Mouse (Mus musculus): Measurements from ENCODE around the gene Mrtfa. TPM values are rescaled to one million over a fixed set of nuclear protein-coding genes. Genes with fewer than 3 reads are reported as not detected.

The Mrtfa gene
- polyA plus RNA-seq, 1 experiment from 2014 or later, result 30.2 TPM

- Histone ChIP-seq H3K36me3 (no peaks in the 10 kb centered on the region), H3K4me3 (no peak overlapping the region), H3K27me3 (replicated peaks) (no peaks in the 10 kb centered on the region), H3K4me1 (peaks cover 13% of the 10 kb centered on the region), H3K4me2 (replicated peaks) (no peak overlapping the region), H3K9me3 (no peaks in the 10 kb centered on the region), H3K27ac (no peak overlapping the region), H3K9ac (no peak overlapping the region)
- no peak for ATAC-seq (ENCODE audit: low FRiP score, low read depth)
- 94% methylated on average over 8 of the region's 8 CpGs for WGBS
Observed at GRCm38 (mm10) chr15:81192858-81193257, 2.3 kb upstream of the Mrtfa start.

GRCm38 (mm10) chr15:81192316-81192715, 1.8 kb upstream of the Mrtfa start:
- Histone ChIP-seq H3K9me3 (no peaks in the 10 kb centered on the region), H3K27ac (no peak overlapping the region), H3K9ac (no peak overlapping the region), H3K36me3 (no peaks in the 10 kb centered on the region), H3K27me3 (replicated peaks) (no peaks in the 10 kb centered on the region), H3K4me1 (peaks cover 13% of the 10 kb centered on the region), H3K4me2 (replicated peaks) (no peak overlapping the region), H3K4me3 (no peak overlapping the region)
- ATAC-seq (ENCODE audit: low FRiP score, low read depth), result no peak
- WGBS, result 85% methylated on average over 5 of the region's 5 CpGs

- Histone ChIP-seq H3K27me3 (replicated peaks) (no peaks in the 10 kb centered on the region), H3K36me3 (no peaks in the 10 kb centered on the region), H3K27ac (no peak overlapping the region), H3K9me3 (no peaks in the 10 kb centered on the region), H3K4me3 (peak overlapping the region; percentile 39), H3K4me1 (peaks cover 13% of the 10 kb centered on the region), H3K9ac (peak overlapping the region; percentile 90), H3K4me2 (replicated peaks) (peak overlapping the region; percentile 81)
- WGBS, result 34% methylated on average over 9 of the region's 9 CpGs
- ATAC-seq (ENCODE audit: low FRiP score, low read depth), result no peak
Observed at GRCm38 (mm10) chr15:81191303-81191702, 746 bp upstream of the Mrtfa start.

- H3K4me2 ChIP-seq (replicated peaks), result peak overlapping the region; percentile 81
- peak overlapping the region; percentile 90 for H3K9ac ChIP-seq
- peaks cover 13% of the 10 kb centered on the region for H3K4me1 ChIP-seq
- H3K27ac ChIP-seq, result no peak overlapping the region
- H3K4me3 ChIP-seq, result peak overlapping the region; percentile 89
- ATAC-seq (ENCODE audit: low FRiP score, low read depth), result peak; percentile 80
- no peaks in the 10 kb centered on the region for H3K36me3 ChIP-seq
- under 1% methylated on average over 42 of the region's 46 CpGs for WGBS
- H3K9me3 ChIP-seq, result no peaks in the 10 kb centered on the region
- no peaks in the 10 kb centered on the region for H3K27me3 ChIP-seq (replicated peaks)
Observed at GRCm38 (mm10) chr15:81190011-81190629, 437 bp downstream of the Mrtfa start.

DNA sequence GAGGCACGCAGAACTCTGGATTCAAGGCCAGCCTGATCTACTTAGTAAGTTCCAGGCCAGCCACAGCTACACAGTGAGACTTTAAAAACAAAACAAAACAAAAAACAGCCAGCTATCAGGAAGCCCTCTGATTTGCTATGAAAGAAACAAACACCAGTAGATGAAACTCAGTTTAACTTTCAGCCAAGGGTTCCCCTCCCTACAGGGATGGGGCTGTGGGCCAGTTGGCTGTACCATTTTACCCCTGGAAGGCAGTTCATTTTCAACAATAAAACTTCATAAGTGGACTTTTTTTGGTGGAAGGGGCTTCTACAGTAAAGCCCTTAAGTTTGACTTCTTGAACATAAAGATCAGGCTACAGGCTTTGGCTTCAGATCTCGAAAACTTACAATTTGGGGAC, 1.5 kb downstream of the Mrtfa start:
- Histone ChIP-seq H3K9ac (no peak overlapping the region), H3K36me3 (no peaks in the 10 kb centered on the region), H3K4me3 (no peak overlapping the region), H3K27ac (no peak overlapping the region), H3K27me3 (replicated peaks) (no peaks in the 10 kb centered on the region), H3K9me3 (no peaks in the 10 kb centered on the region), H3K4me1 (peaks cover 13% of the 10 kb centered on the region), H3K4me2 (replicated peaks) (peak overlapping the region; percentile 81)
- ATAC-seq (ENCODE audit: low FRiP score, low read depth), result no peak
- 96% methylated on average over 2 of the region's 2 CpGs for WGBS

DNA sequence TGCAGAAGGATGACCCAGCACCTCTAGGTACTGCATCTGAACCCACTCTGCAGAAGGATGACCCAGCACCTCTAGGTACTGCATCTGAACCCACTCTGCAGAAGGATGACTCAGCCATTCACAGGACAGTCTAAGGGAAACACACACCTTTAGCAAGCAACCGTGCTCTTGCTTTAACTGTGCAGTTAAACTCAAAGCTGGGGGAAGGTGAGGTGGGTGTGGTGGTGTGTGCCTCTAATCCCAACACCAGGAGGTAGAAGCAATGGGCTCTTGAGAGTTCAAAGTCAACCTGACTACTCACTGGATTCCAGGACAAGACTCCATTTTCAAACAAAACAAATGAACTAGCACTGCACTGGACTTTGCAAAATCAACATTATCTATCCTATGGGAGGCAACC, 5.6 kb downstream of the Mrtfa start:
- WGBS, result 93% methylated on average over 1 of the region's 1 CpGs
- no peak overlapping the region for H3K9ac ChIP-seq
- no peaks in the 10 kb centered on the region for H3K9me3 ChIP-seq
- no peak overlapping the region for H3K27ac ChIP-seq
- H3K36me3 ChIP-seq, result no peaks in the 10 kb centered on the region
- H3K4me3 ChIP-seq, result no peak overlapping the region
- no peaks in the 10 kb centered on the region for H3K27me3 ChIP-seq (replicated peaks)
- ATAC-seq (ENCODE audit: low FRiP score, low read depth), result no peak
- peaks cover 13% of the 10 kb centered on the region for H3K4me1 ChIP-seq
- H3K4me2 ChIP-seq (replicated peaks), result no peak overlapping the region

- no peak overlapping the region for H3K27ac ChIP-seq
- no peaks in the 10 kb centered on the region for H3K4me1 ChIP-seq
- no peak for ATAC-seq (ENCODE audit: low FRiP score, low read depth)
- no peak overlapping the region for H3K4me2 ChIP-seq (replicated peaks)
- H3K36me3 ChIP-seq, result no peaks in the 10 kb centered on the region
- H3K4me3 ChIP-seq, result no peak overlapping the region
- H3K9me3 ChIP-seq, result no peaks in the 10 kb centered on the region
- no peak overlapping the region for H3K9ac ChIP-seq
- no peaks in the 10 kb centered on the region for H3K27me3 ChIP-seq (replicated peaks)
- WGBS, result 61% methylated on average over 2 of the region's 2 CpGs
Observed at GRCm38 (mm10) chr15:81181233-81181632, 9.3 kb downstream of the Mrtfa start.

GRCm38 (mm10) chr15:81179523-81179922, 11.0 kb downstream of the Mrtfa start:
- no peak overlapping the region for H3K4me2 ChIP-seq (replicated peaks)
- 90% methylated on average over 2 of the region's 2 CpGs for WGBS

GRCm38 (mm10) chr15:81178703-81179102, 11.9 kb downstream of the Mrtfa start:
- H3K27me3 ChIP-seq (replicated peaks), result no peaks in the 10 kb centered on the region

More at GRCm38 (mm10) chr15:81179523-81179922, 11.0 kb downstream of the Mrtfa start:
- H3K27me3 ChIP-seq (replicated peaks), result no peaks in the 10 kb centered on the region
- no peaks in the 10 kb centered on the region for H3K9me3 ChIP-seq
- no peak overlapping the region for H3K9ac ChIP-seq
- peaks cover 2% of the 10 kb centered on the region; the same call in 1 of the 2 replicates for H3K36me3 ChIP-seq
- H3K27ac ChIP-seq, result no peak overlapping the region
- no peaks in the 10 kb centered on the region for H3K4me1 ChIP-seq
- ATAC-seq (ENCODE audit: low FRiP score, low read depth), result no peak
- no peak overlapping the region for H3K4me3 ChIP-seq

GRCm38 (mm10) chr15:81177860-81178259, 12.7 kb downstream of the Mrtfa start:
- Histone ChIP-seq H3K9ac (no peak overlapping the region), H3K9me3 (no peaks in the 10 kb centered on the region), H3K4me1 (no peaks in the 10 kb centered on the region), H3K27ac (no peak overlapping the region), H3K4me2 (replicated peaks) (no peak overlapping the region), H3K4me3 (no peak overlapping the region), H3K36me3 (peaks cover 7% of the 10 kb centered on the region; the same call in 1 of the 2 replicates), H3K27me3 (replicated peaks) (no peaks in the 10 kb centered on the region)
- 94% methylated on average over 7 of the region's 7 CpGs for WGBS
- ATAC-seq (ENCODE audit: low FRiP score, low read depth), result no peak

More at GRCm38 (mm10) chr15:81178703-81179102, 11.9 kb downstream of the Mrtfa start:
- H3K9ac ChIP-seq, result no peak overlapping the region
- no peaks in the 10 kb centered on the region for H3K4me1 ChIP-seq
- peaks cover 7% of the 10 kb centered on the region; the same call in 1 of the 2 replicates for H3K36me3 ChIP-seq
- no peak overlapping the region for H3K4me3 ChIP-seq
- H3K9me3 ChIP-seq, result no peaks in the 10 kb centered on the region
- no peak overlapping the region for H3K4me2 ChIP-seq (replicated peaks)
- no peak overlapping the region for H3K27ac ChIP-seq
- WGBS, result 89% methylated on average over 11 of the region's 11 CpGs
- ATAC-seq (ENCODE audit: low FRiP score, low read depth), result no peak

DNA sequence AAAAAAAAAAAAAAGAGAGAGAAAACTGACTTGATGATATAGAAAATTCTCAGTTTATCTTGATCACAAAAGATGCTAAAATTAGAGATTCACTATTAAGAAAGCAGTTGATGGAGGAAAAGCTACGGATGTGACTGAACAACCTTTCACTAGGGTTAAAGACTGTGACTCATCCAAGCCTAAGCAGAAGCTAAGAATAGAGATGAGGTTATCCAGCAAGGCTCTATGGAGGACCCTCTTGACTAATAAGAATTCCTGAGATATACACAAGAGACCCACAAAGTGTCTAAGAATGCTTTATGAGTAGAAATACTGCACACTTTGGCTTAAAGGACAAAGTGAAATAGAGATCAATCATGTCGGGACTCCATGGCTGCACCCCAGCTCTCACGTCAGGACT, 14.9 kb downstream of the Mrtfa start:
- Histone ChIP-seq H3K36me3 (peaks cover 7% of the 10 kb centered on the region; the same call in 1 of the 2 replicates), H3K27ac (no peak overlapping the region), H3K9me3 (no peaks in the 10 kb centered on the region), H3K27me3 (replicated peaks) (no peaks in the 10 kb centered on the region), H3K4me1 (no peaks in the 10 kb centered on the region), H3K4me3 (no peak overlapping the region), H3K4me2 (replicated peaks) (no peak overlapping the region), H3K9ac (no peak overlapping the region)
- WGBS, result 85% methylated on average over 3 of the region's 3 CpGs
- no peak for ATAC-seq (ENCODE audit: low FRiP score, low read depth)

DNA sequence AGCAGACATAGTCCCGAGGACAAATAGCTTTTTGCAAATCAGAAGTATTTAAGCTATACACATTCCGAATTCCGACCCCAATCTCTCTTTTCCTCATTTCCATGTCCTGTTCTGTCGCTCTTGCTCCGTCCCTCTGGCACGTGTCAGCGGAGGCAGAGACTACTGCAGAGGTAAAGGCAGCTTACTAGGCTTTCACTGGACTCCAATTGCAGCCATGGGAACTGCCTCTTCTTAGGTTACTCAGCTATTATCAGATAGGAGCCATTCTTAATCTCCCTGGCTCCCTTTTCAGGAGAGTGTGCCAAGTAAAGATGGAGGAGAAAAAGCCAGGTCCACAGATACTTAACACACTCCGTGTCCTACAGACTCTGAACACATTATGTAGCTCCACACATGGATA, 18.3 kb downstream of the Mrtfa start:
- H3K27ac ChIP-seq, result no peak overlapping the region
- no peak for ATAC-seq (ENCODE audit: low FRiP score, low read depth)
- H3K4me2 ChIP-seq (replicated peaks), result no peak overlapping the region
- 92% methylated on average over 8 of the region's 8 CpGs for WGBS
- H3K27me3 ChIP-seq (replicated peaks), result no peaks in the 10 kb centered on the region
- H3K4me3 ChIP-seq, result no peak overlapping the region
- H3K9me3 ChIP-seq, result no peaks in the 10 kb centered on the region
- H3K9ac ChIP-seq, result no peak overlapping the region
- peaks cover 7% of the 10 kb centered on the region; the same call in 1 of the 2 replicates for H3K36me3 ChIP-seq
- no peaks in the 10 kb centered on the region for H3K4me1 ChIP-seq

DNA sequence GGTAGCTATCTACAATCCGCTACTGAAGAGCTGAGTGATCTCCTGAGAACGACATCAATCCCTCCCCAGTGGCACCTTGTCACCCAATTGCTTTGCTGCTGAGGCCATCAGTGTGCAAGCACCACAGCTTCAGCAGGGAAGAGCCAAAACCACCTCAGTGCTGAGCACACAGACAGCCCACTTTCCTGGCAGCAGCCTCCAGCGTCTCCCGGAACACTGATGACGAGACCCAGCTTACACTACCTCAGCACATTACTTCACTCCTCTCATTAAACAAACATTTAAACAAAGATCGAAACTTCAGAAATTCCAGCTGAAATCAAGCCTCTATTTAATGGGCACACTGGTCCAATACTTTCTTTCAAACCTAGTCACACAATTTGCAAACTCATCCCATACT, 21.8 kb downstream of the Mrtfa start:
- Histone ChIP-seq H3K27me3 (replicated peaks) (no peaks in the 10 kb centered on the region), H3K9ac (no peak overlapping the region), H3K4me2 (replicated peaks) (no peak overlapping the region), H3K4me3 (no peak overlapping the region), H3K9me3 (no peaks in the 10 kb centered on the region), H3K36me3 (no peaks in the 10 kb centered on the region), H3K4me1 (no peaks in the 10 kb centered on the region), H3K27ac (no peak overlapping the region)
- no peak for ATAC-seq (ENCODE audit: low FRiP score, low read depth)
- WGBS, result 78% methylated on average over 6 of the region's 6 CpGs
